Mouse (Mus musculus): Measurements from ENCODE around the gene Syce1. TPM values are rescaled to one million over a fixed set of nuclear protein-coding genes. Genes with fewer than 3 reads are reported as not detected.

The Syce1 gene
- 0.30 and 0.45 TPM in 2 replicates for polyA plus RNA-seq (2014; fragmentation: Nextera tagmentation; extraction: Ambion mirVana)

GRCm38 (mm10) chr7:140787406-140788052 is at the start of gene Syce1:
TSS of gene Syce1 (minus strand) at chr7:140787852.
- Histone ChIP-seq H3K9ac (ENCODE audit: low read length) (no peak within 1 kb of the TSS), H3K4me1 (replicated peaks; ENCODE audit: control insufficient read depth, insufficient read depth, low read length) (no peaks in the 10 kb centered on the region)
- ATAC-seq (replicated peaks; ENCODE audit: low FRiP score, low TSS enrichment, low read depth): no peak

GRCm38 (mm10) chr7:140836243-140837115 is 48.8 kb upstream of the Syce1 start:
- no peak overlapping the region for H3K4me3 ChIP-seq (ENCODE audit: low read depth, low read length)
- DNase-seq (ENCODE audit: low spot score) (no peak), ATAC-seq (replicated peaks; ENCODE audit: low FRiP score, low TSS enrichment, low read depth) (no peak)
- WGBS: 79% methylated on average over 9 of the region's 9 CpGs
- no peak overlapping the region for H3K27ac ChIP-seq (ENCODE audit: low read depth)
- H3K9ac ChIP-seq (ENCODE audit: low read length): no peak overlapping the region
- H3K9me3 ChIP-seq (ENCODE audit: control insufficient read depth, low read length): no peaks in the 10 kb centered on the region
- no peaks in the 10 kb centered on the region for H3K4me1 ChIP-seq (replicated peaks; ENCODE audit: control insufficient read depth, insufficient read depth, low read length)
- H3K4me2 ChIP-seq (ENCODE audit: low read length): no peak overlapping the region
- no peaks in the 10 kb centered on the region for H3K36me3 ChIP-seq (ENCODE audit: control insufficient read depth, insufficient read depth, low read length)
- H3K27me3 ChIP-seq (replicated peaks; ENCODE audit: control insufficient read depth, insufficient read depth, low read length): no peaks in the 10 kb centered on the region

More at GRCm38 (mm10) chr7:140787406-140788052, at the start of gene Syce1:
- H3K4me2 ChIP-seq (ENCODE audit: low read length): no peak within 1 kb of the TSS
- no peak for DNase-seq (ENCODE audit: low spot score)
- H3K27ac ChIP-seq (ENCODE audit: low read depth): no peak within 1 kb of the TSS
- no peak within 1 kb of the TSS for H3K4me3 ChIP-seq (ENCODE audit: low read depth, low read length)
- no peaks in the 10 kb centered on the region for H3K36me3 ChIP-seq (ENCODE audit: control insufficient read depth, insufficient read depth, low read length)
- WGBS: 81% methylated on average over 33 of the region's 33 CpGs
- H3K27me3 ChIP-seq (replicated peaks; ENCODE audit: control insufficient read depth, insufficient read depth, low read length): no peaks in the 10 kb centered on the region
- no peaks in the 10 kb centered on the region for H3K9me3 ChIP-seq (ENCODE audit: control insufficient read depth, low read length)

- Histone ChIP-seq H3K9ac (ENCODE audit: low read length) (no peak overlapping the region), H3K27ac (ENCODE audit: low read depth) (no peak overlapping the region), H3K4me3 (ENCODE audit: low read depth, low read length) (no peak overlapping the region), H3K9me3 (ENCODE audit: control insufficient read depth, low read length) (no peaks in the 10 kb centered on the region), H3K4me2 (ENCODE audit: low read length) (no peak overlapping the region), H3K4me1 (replicated peaks; ENCODE audit: control insufficient read depth, insufficient read depth, low read length) (no peaks in the 10 kb centered on the region), H3K36me3 (ENCODE audit: control insufficient read depth, insufficient read depth, low read length) (no peaks in the 10 kb centered on the region), H3K27me3 (replicated peaks; ENCODE audit: control insufficient read depth, insufficient read depth, low read length) (no peaks in the 10 kb centered on the region)
- DNase-seq (ENCODE audit: low spot score) (no peak), ATAC-seq (replicated peaks; ENCODE audit: low FRiP score, low TSS enrichment, low read depth) (no peak)
- 69% methylated on average over 2 of the region's 2 CpGs for WGBS
Measured at GRCm38 (mm10) chr7:140835758-140836087, 48.1 kb upstream of the Syce1 start.

- peak; percentile 47; the same call in 1 of the 2 replicates for ATAC-seq (replicated peaks; ENCODE audit: low FRiP score, low TSS enrichment, low read depth)
- Histone ChIP-seq H3K36me3 (ENCODE audit: control insufficient read depth, insufficient read depth, low read length) (no peaks in the 10 kb centered on the region), H3K9ac (ENCODE audit: low read length) (no peak within 1 kb of the TSS), H3K9me3 (ENCODE audit: control insufficient read depth, low read length) (no peaks in the 10 kb centered on the region), H3K4me3 (ENCODE audit: low read depth, low read length) (no peak within 1 kb of the TSS), H3K4me1 (replicated peaks; ENCODE audit: control insufficient read depth, insufficient read depth, low read length) (no peaks in the 10 kb centered on the region), H3K27me3 (replicated peaks; ENCODE audit: control insufficient read depth, insufficient read depth, low read length) (no peaks in the 10 kb centered on the region), H3K4me2 (ENCODE audit: low read length) (no peak within 1 kb of the TSS), H3K27ac (ENCODE audit: low read depth) (no peak within 1 kb of the TSS)
- 37% methylated on average over 20 of the region's 20 CpGs for WGBS
- no peak for DNase-seq (ENCODE audit: low spot score)
Measured at GRCm38 (mm10) chr7:140834968-140835757, 47.5 kb upstream of the Syce1 start, which contains the start of gene Urah. TSS of gene Urah (plus strand) at chr7:140835018.

GRCm38 (mm10) chr7:140833341-140833740 is 45.7 kb upstream of the Syce1 start:
- no peaks in the 10 kb centered on the region for H3K4me1 ChIP-seq (replicated peaks; ENCODE audit: control insufficient read depth, insufficient read depth, low read length)
- 81% methylated on average over 4 of the region's 4 CpGs for WGBS
- H3K27me3 ChIP-seq (replicated peaks; ENCODE audit: control insufficient read depth, insufficient read depth, low read length): no peaks in the 10 kb centered on the region
- ATAC-seq (replicated peaks; ENCODE audit: low FRiP score, low TSS enrichment, low read depth) (no peak), DNase-seq (ENCODE audit: low spot score) (no peak)
- no peak overlapping the region for H3K9ac ChIP-seq (ENCODE audit: low read length)
- H3K9me3 ChIP-seq (ENCODE audit: control insufficient read depth, low read length): no peaks in the 10 kb centered on the region
- no peaks in the 10 kb centered on the region for H3K36me3 ChIP-seq (ENCODE audit: control insufficient read depth, insufficient read depth, low read length)
- H3K4me3 ChIP-seq (ENCODE audit: low read depth, low read length): no peak overlapping the region
- H3K27ac ChIP-seq (ENCODE audit: low read depth): no peak overlapping the region
- H3K4me2 ChIP-seq (ENCODE audit: low read length): no peak overlapping the region

- 67% methylated on average over 6 of the region's 6 CpGs for WGBS
- no peaks in the 10 kb centered on the region for H3K27me3 ChIP-seq (replicated peaks; ENCODE audit: control insufficient read depth, insufficient read depth, low read length)
- no peaks in the 10 kb centered on the region for H3K9me3 ChIP-seq (ENCODE audit: control insufficient read depth, low read length)
- H3K4me2 ChIP-seq (ENCODE audit: low read length): no peak overlapping the region
- H3K4me3 ChIP-seq (ENCODE audit: low read depth, low read length): no peak overlapping the region
- no peak overlapping the region for H3K27ac ChIP-seq (ENCODE audit: low read depth)
- DNase-seq (ENCODE audit: low spot score) (no peak), ATAC-seq (replicated peaks; ENCODE audit: low FRiP score, low TSS enrichment, low read depth) (no peak)
- H3K4me1 ChIP-seq (replicated peaks; ENCODE audit: control insufficient read depth, insufficient read depth, low read length): no peaks in the 10 kb centered on the region
- no peaks in the 10 kb centered on the region for H3K36me3 ChIP-seq (ENCODE audit: control insufficient read depth, insufficient read depth, low read length)
- no peak overlapping the region for H3K9ac ChIP-seq (ENCODE audit: low read length)
Measured at GRCm38 (mm10) chr7:140831447-140831846, 43.8 kb upstream of the Syce1 start.

GRCm38 (mm10) chr7:140828171-140828881 is 40.7 kb upstream of the Syce1 start:
- Histone ChIP-seq H3K9me3 (ENCODE audit: control insufficient read depth, low read length) (no peaks in the 10 kb centered on the region), H3K27ac (ENCODE audit: low read depth) (no peak overlapping the region), H3K4me1 (replicated peaks; ENCODE audit: control insufficient read depth, insufficient read depth, low read length) (no peaks in the 10 kb centered on the region), H3K27me3 (replicated peaks; ENCODE audit: control insufficient read depth, insufficient read depth, low read length) (no peaks in the 10 kb centered on the region), H3K4me2 (ENCODE audit: low read length) (no peak overlapping the region), H3K36me3 (ENCODE audit: control insufficient read depth, insufficient read depth, low read length) (no peaks in the 10 kb centered on the region), H3K4me3 (ENCODE audit: low read depth, low read length) (no peak overlapping the region), H3K9ac (ENCODE audit: low read length) (no peak overlapping the region)
- DNase-seq (ENCODE audit: low spot score) (no peak), ATAC-seq (replicated peaks; ENCODE audit: low FRiP score, low TSS enrichment, low read depth) (peak; percentile 53; the same call in 1 of the 2 replicates)
- WGBS: 31% methylated on average over 8 of the region's 8 CpGs

- WGBS: 94% methylated on average over 4 of the region's 4 CpGs
- ATAC-seq (replicated peaks; ENCODE audit: low FRiP score, low TSS enrichment, low read depth) (no peak), DNase-seq (ENCODE audit: low spot score) (no peak)
- H3K4me1 ChIP-seq (replicated peaks; ENCODE audit: control insufficient read depth, insufficient read depth, low read length): 0 out of 2 replicates have a peak, but pooled peaks cover 3% of the 10 kb centered on the region
- no peaks in the 10 kb centered on the region for H3K27me3 ChIP-seq (replicated peaks; ENCODE audit: control insufficient read depth, insufficient read depth, low read length)
- no peaks in the 10 kb centered on the region for H3K36me3 ChIP-seq (ENCODE audit: control insufficient read depth, insufficient read depth, low read length)
- no peak overlapping the region for H3K27ac ChIP-seq (ENCODE audit: low read depth)
- H3K9ac ChIP-seq (ENCODE audit: low read length): no peak overlapping the region
- H3K4me2 ChIP-seq (ENCODE audit: low read length): no peak overlapping the region
- H3K9me3 ChIP-seq (ENCODE audit: control insufficient read depth, low read length): no peaks in the 10 kb centered on the region
- H3K4me3 ChIP-seq (ENCODE audit: low read depth, low read length): no peak overlapping the region
Measured at GRCm38 (mm10) chr7:140822731-140823130, 35.1 kb upstream of the Syce1 start.
